Mouse (Mus musculus): Measurements from ENCODE around the gene Tnfsf10. TPM values are rescaled to one million over a fixed set of nuclear protein-coding genes. Genes with fewer than 3 reads are reported as not detected.
A peak's percentile ranks its signal among the peaks of the same experiment; 100 is the strongest.

Tnfsf10 gene
- polyA plus RNA-seq, 1 experiment from 2014 or later: 0.12 TPM

GRCm38 (mm10) chr3:27345526-27345925 lies 28.7 kb downstream of the Tnfsf10 start:
- Histone ChIP-seq H3K4me2 (no peak overlapping the region), H3K27ac (replicated peaks) (no peak overlapping the region), H3K36me3 (no peaks in the 10 kb centered on the region), H3K9ac (no peak overlapping the region), H3K9me3 (no peaks in the 10 kb centered on the region), H3K27me3 (no peaks in the 10 kb centered on the region), H3K4me3 (no peak overlapping the region), H3K4me1 (replicated peaks) (no peaks in the 10 kb centered on the region)
- 47% methylated on average over 6 of the region's 6 CpGs for WGBS
- ATAC-seq (ENCODE audit: low FRiP score, low read depth): no peak

DNA sequence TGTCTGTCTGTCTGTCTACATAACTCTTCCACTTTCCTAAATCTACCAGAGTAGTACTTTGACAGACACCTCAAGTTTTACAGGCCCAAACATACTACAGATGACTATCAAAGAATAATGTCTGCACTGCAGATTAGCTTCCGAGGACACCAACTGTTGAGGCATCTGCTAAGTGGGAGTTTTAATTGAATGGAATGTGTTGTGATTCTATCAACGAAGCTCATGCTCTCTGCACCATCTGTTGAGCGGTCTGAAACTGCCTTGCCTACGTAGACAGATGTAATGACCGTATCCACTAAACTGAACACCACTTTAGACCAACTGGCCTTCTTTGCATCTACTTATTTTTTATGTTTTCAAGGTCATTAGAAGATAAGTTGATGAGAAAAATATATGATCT lies 31.6 kb downstream of the Tnfsf10 start:
- H3K4me1 ChIP-seq (replicated peaks): no peaks in the 10 kb centered on the region
- WGBS: 59% methylated on average over 5 of the region's 5 CpGs
- H3K27me3 ChIP-seq: no peaks in the 10 kb centered on the region
- H3K9ac ChIP-seq: no peak overlapping the region
- H3K4me3 ChIP-seq: no peak overlapping the region
- no peak overlapping the region for H3K27ac ChIP-seq (replicated peaks)
- H3K4me2 ChIP-seq: no peak overlapping the region
- H3K36me3 ChIP-seq: no peaks in the 10 kb centered on the region
- ATAC-seq (ENCODE audit: low FRiP score, low read depth): no peak
- no peaks in the 10 kb centered on the region for H3K9me3 ChIP-seq

DNA sequence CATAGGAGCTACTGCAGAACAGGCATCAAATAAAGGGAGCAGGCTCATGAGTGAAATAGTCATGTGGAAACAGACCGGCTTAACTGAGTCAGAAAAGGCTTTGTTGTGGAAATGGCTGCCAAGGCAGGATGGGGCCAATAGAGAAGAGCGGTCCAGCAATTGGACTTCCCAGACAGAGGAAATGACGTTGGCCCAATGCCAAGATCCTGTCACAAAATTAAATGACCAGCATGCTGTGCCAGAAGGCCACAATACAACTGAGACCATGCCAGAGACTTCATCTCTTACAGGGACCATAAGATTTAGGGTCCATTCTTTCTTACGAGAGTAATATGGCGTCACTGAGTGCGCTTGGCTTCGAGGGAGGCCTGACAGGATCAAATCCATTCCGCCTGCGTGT lies 34.3 kb downstream of the Tnfsf10 start:
- no peaks in the 10 kb centered on the region for H3K9me3 ChIP-seq
- H3K9ac ChIP-seq: no peak overlapping the region
- 45% methylated on average over 9 of the region's 9 CpGs for WGBS
- no peaks in the 10 kb centered on the region for H3K36me3 ChIP-seq
- H3K4me1 ChIP-seq (replicated peaks): no peaks in the 10 kb centered on the region
- no peak overlapping the region for H3K4me3 ChIP-seq
- H3K4me2 ChIP-seq: no peak overlapping the region
- H3K27me3 ChIP-seq: no peaks in the 10 kb centered on the region
- no peak overlapping the region for H3K27ac ChIP-seq (replicated peaks)
- ATAC-seq (ENCODE audit: low FRiP score, low read depth): peak; percentile 82; the same call in 1 of the 2 replicates

- ATAC-seq (ENCODE audit: low FRiP score, low read depth): no peak
- WGBS: 86% methylated on average over 2 of the region's 2 CpGs
- no peaks in the 10 kb centered on the region for H3K4me1 ChIP-seq (replicated peaks)
- H3K27me3 ChIP-seq: no peaks in the 10 kb centered on the region
- H3K27ac ChIP-seq (replicated peaks): no peak overlapping the region
- no peak overlapping the region for H3K4me3 ChIP-seq
- no peaks in the 10 kb centered on the region for H3K36me3 ChIP-seq
- no peak overlapping the region for H3K4me2 ChIP-seq
- H3K9me3 ChIP-seq: no peaks in the 10 kb centered on the region
- H3K9ac ChIP-seq: no peak overlapping the region
Observed at GRCm38 (mm10) chr3:27359100-27359720, 42.4 kb downstream of the Tnfsf10 start.

- Histone ChIP-seq H3K4me1 (replicated peaks) (peaks cover 22% of the 10 kb centered on the region), H3K36me3 (no peaks in the 10 kb centered on the region), H3K9me3 (no peaks in the 10 kb centered on the region), H3K4me3 (no peak overlapping the region), H3K27ac (replicated peaks) (no peak overlapping the region), H3K4me2 (peak overlapping the region; percentile 97), H3K27me3 (peaks cover 51% of the 10 kb centered on the region), H3K9ac (no peak overlapping the region)
- 0 out of 2 replicates have a peak, but pooled peaks have one; percentile 13 for ATAC-seq (ENCODE audit: low FRiP score, low read depth)
- WGBS: 6% methylated on average over 10 of the region's 10 CpGs
Observed at GRCm38 (mm10) chr3:27370125-27370524, 53.3 kb downstream of the Tnfsf10 start.

DNA sequence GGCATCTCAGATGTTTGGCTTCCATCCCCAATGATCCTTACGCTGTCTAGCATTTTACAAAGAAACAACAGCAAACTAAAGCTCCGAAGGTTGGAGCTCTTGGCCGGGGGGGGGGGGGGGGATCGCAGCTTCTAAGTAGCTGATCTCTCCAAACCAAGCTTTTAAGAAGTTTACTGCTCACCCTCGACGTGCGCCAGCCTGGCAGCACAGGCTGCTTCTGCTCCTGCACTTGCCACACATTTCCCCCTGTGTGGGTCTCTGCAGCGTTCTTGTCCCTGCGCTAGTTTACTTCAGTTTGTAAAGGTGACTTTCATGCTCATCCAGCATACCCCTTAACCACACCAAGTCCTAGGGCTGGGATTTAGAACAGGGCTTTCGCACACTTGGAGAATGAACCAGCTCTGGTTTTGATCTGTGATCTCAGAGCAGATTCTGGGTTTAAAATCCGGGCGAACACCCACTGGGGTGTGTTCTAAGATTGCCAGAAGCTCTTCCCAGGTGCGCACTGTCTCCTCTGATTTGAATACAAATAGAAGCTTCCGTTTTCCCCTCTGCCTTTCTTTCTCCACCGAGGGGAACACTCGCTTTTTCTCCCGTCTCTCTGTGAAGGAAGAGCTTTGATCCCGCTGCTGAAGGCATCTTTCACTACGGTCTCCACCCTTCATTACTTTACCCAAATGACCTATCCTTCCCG lies 53.9 kb downstream of the Tnfsf10 start:
- H3K36me3 ChIP-seq: no peaks in the 10 kb centered on the region
- no peak overlapping the region for H3K27ac ChIP-seq (replicated peaks)
- H3K4me3 ChIP-seq: peak overlapping the region; percentile 51
- H3K9ac ChIP-seq: peak overlapping the region; percentile 26; the same call in 1 of the 2 replicates
- H3K9me3 ChIP-seq: no peaks in the 10 kb centered on the region
- peaks cover 51% of the 10 kb centered on the region for H3K27me3 ChIP-seq
- no peak for ATAC-seq (ENCODE audit: low FRiP score, low read depth)
- peaks cover 22% of the 10 kb centered on the region for H3K4me1 ChIP-seq (replicated peaks)
- WGBS: 3% methylated on average over 20 of the region's 20 CpGs
- peak overlapping the region; percentile 97 for H3K4me2 ChIP-seq

GRCm38 (mm10) chr3:27371276-27371621 lies 54.4 kb downstream of the Tnfsf10 start, which contains the start of gene Ghsr:
Gene Ghsr (plus strand): TSS chr3:27371351.
- H3K4me1 ChIP-seq (replicated peaks): peaks cover 22% of the 10 kb centered on the region
- H3K27ac ChIP-seq (replicated peaks): no peak within 1 kb of the TSS
- peak; percentile 43; the same call in 1 of the 2 replicates for ATAC-seq (ENCODE audit: low FRiP score, low read depth)
- H3K4me2 ChIP-seq: peak within 1 kb of the TSS; percentile 97
- no peaks in the 10 kb centered on the region for H3K9me3 ChIP-seq
- peak within 1 kb of the TSS; percentile 26; the same call in 1 of the 2 replicates for H3K9ac ChIP-seq
- WGBS: under 1% methylated on average over 19 of the region's 19 CpGs
- peak within 1 kb of the TSS; percentile 51 for H3K4me3 ChIP-seq
- H3K36me3 ChIP-seq: no peaks in the 10 kb centered on the region
- peaks cover 51% of the 10 kb centered on the region for H3K27me3 ChIP-seq

DNA sequence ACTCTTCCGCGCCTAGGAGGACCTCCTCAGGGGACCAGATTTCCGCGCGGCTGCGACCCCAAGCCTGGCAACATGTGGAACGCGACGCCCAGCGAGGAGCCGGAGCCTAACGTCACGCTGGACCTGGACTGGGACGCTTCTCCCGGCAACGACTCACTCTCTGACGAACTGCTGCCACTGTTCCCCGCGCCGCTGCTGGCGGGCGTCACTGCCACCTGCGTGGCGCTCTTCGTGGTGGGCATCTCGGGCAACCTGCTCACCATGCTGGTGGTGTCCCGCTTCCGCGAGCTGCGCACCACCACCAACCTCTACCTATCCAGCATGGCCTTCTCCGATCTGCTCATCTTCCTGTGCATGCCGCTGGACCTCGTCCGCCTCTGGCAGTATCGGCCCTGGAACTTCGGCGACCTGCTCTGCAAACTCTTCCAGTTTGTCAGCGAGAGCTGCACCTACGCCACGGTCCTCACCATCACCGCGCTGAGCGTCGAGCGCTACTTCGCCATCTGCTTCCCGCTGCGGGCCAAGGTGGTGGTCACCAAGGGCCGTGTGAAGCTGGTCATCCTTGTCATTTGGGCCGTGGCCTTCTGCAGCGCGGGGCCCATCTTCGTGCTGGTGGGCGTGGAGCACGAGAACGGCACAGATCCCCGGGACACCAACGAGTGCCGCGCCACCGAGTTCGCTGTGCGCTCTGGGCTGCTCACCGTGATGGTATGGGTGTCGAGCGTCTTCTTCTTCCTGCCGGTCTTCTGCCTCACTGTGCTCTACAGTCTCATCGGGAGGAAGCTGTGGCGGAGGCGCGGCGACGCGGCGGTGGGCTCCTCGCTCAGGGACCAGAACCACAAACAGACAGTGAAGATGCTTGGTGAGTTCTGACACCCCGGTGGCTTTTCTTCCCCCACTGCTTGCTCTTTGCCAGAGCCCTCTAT lies 55.2 kb downstream of the Tnfsf10 start:
- WGBS: under 1% methylated on average over 75 of the region's 77 CpGs
- peak; percentile 61 for ATAC-seq (ENCODE audit: low FRiP score, low read depth)

DNA sequence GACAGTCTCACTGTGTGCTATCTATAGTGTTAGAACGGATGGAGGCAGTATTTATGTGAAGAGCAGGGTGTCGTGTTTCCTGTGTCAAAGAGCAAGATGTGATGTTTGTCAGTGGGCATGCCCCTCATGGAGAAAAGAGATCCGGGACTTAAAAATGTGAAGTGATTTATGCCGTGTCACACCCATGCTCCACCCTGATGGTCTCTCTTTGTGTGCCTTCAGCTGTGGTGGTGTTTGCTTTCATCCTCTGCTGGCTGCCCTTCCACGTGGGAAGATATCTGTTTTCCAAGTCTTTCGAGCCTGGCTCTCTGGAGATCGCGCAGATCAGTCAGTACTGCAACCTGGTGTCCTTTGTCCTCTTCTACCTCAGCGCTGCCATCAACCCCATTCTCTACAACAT lies 57.6 kb downstream of the Tnfsf10 start:
- Histone ChIP-seq H3K9ac (no peak overlapping the region), H3K4me2 (no peak overlapping the region), H3K27me3 (peaks cover 44% of the 10 kb centered on the region), H3K36me3 (no peaks in the 10 kb centered on the region), H3K4me1 (replicated peaks) (peaks cover 22% of the 10 kb centered on the region), H3K4me3 (no peak overlapping the region), H3K9me3 (no peaks in the 10 kb centered on the region), H3K27ac (replicated peaks) (no peak overlapping the region)
- ATAC-seq (ENCODE audit: low FRiP score, low read depth): no peak
- WGBS: 63% methylated on average over 9 of the region's 9 CpGs

More for the DNA sequence above, 55.2 kb downstream of the Tnfsf10 start:
- no peaks in the 10 kb centered on the region for H3K36me3 ChIP-seq
- peaks cover 51% of the 10 kb centered on the region for H3K27me3 ChIP-seq
- no peaks in the 10 kb centered on the region for H3K9me3 ChIP-seq
- H3K27ac ChIP-seq (replicated peaks): no peak overlapping the region
- peak overlapping the region; percentile 51 for H3K4me3 ChIP-seq
- peak overlapping the region; percentile 26; the same call in 1 of the 2 replicates for H3K9ac ChIP-seq
- peaks cover 22% of the 10 kb centered on the region for H3K4me1 ChIP-seq (replicated peaks)
- peak overlapping the region; percentile 97 for H3K4me2 ChIP-seq

DNA sequence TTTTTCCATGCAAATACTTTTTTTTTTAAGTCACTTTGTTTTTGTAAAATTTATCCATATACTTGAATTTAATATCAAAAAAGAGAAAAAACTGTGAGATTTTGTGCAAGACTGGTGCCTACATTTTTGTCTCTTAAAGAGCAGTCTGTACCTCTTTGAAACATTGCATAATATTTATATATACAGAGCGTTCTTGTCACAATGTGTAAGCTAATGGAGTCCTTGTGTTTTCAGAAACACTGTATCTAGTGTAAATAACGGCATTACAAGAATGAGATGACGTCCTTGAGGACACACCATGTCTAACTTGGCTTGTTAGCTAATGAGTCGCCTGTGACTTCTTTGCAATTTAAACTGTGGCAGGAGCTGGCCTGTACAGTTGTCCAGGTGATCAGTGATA lies 61.1 kb downstream of the Tnfsf10 start:
- no peak for ATAC-seq (ENCODE audit: low FRiP score, low read depth)
- no peak overlapping the region for H3K4me3 ChIP-seq

GRCm38 (mm10) chr3:27384836-27385235 lies 68.0 kb downstream of the Tnfsf10 start:
- Histone ChIP-seq H3K9ac (no peak overlapping the region), H3K36me3 (no peaks in the 10 kb centered on the region), H3K27me3 (no peaks in the 10 kb centered on the region), H3K27ac (replicated peaks) (no peak overlapping the region), H3K9me3 (no peaks in the 10 kb centered on the region), H3K4me2 (no peak overlapping the region), H3K4me3 (no peak overlapping the region), H3K4me1 (replicated peaks) (no peaks in the 10 kb centered on the region)
- WGBS: 64% methylated on average over 3 of the region's 3 CpGs
- no peak for ATAC-seq (ENCODE audit: low FRiP score, low read depth)

More for the DNA sequence above, 61.1 kb downstream of the Tnfsf10 start:
- peaks cover 12% of the 10 kb centered on the region; the same call in 1 of the 2 replicates for H3K27me3 ChIP-seq
- no peaks in the 10 kb centered on the region for H3K4me1 ChIP-seq (replicated peaks)
- WGBS: 76% methylated on average over 4 of the region's 4 CpGs
- H3K36me3 ChIP-seq: no peaks in the 10 kb centered on the region
- H3K9me3 ChIP-seq: no peaks in the 10 kb centered on the region
- H3K27ac ChIP-seq (replicated peaks): no peak overlapping the region
- no peak overlapping the region for H3K4me2 ChIP-seq
- H3K9ac ChIP-seq: no peak overlapping the region

GRCm38 (mm10) chr3:27389923-27390322 lies 73.1 kb downstream of the Tnfsf10 start:
- Histone ChIP-seq H3K27me3 (no peaks in the 10 kb centered on the region), H3K4me3 (no peak overlapping the region)
- ATAC-seq (ENCODE audit: low FRiP score, low read depth): no peak

More at GRCm38 (mm10) chr3:27389923-27390322, 73.1 kb downstream of the Tnfsf10 start:
- no peaks in the 10 kb centered on the region for H3K4me1 ChIP-seq (replicated peaks)
- H3K36me3 ChIP-seq: no peaks in the 10 kb centered on the region
- no peak overlapping the region for H3K9ac ChIP-seq
- no peak overlapping the region for H3K4me2 ChIP-seq
- no peak overlapping the region for H3K27ac ChIP-seq (replicated peaks)
- 88% methylated on average over 1 of the region's 1 CpGs for WGBS
- no peaks in the 10 kb centered on the region for H3K9me3 ChIP-seq

All from hindbrain, embryonic 15.5 days (tissue).